Mouse (Mus musculus): Measurements from ENCODE around the gene Cdc5l. TPM values are rescaled to one million over a fixed set of nuclear protein-coding genes. Genes with fewer than 3 reads are reported as not detected.
"Not testable (repeated sequence)": the region's sequence is repeated elsewhere in the genome, so short reads cannot be mapped to it uniquely, and the experiment has no call there.

Cdc5l gene
- polyA plus RNA-seq, 1 experiment from 2014 or later = 30.3 TPM

DNA sequence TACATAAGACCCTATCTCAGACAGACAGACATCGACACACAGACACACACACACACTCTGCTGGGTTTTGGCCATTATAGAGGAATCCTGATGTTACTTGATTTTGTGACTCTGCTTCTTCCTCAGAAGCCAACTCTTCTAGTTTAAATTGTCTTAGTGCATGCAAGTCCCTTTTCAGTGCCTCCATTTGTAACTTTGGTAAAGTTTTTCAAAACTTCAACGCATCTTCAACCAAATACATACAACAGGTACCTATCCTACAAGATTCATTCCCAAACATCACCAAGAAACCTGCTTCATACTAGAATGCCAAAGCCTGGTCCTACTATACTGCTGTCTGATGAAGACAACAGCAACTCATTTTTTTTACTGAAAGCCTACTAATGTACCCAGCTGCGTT is 1.5 kb downstream of the Cdc5l start:
- Histone ChIP-seq H3K4me2 (replicated peaks; ENCODE audit: low read depth, low read length) (peak overlapping the region; percentile 79), H3K27ac (ENCODE audit: low read length) (no peak overlapping the region), H3K9ac (replicated peaks; ENCODE audit: low read depth) (peak overlapping the region; percentile 91), H3K36me3 (ENCODE audit: insufficient read depth, low read length) (no peaks in the 10 kb centered on the region), H3K4me3 (ENCODE audit: low read depth, low read length) (peak overlapping the region; percentile 88; the same call in 1 of the 2 replicates), H3K27me3 (replicated peaks; ENCODE audit: insufficient read depth, low read length) (no peaks in the 10 kb centered on the region), H3K4me1 (ENCODE audit: insufficient read depth, low read depth, low read length) (peaks cover 15% of the 10 kb centered on the region; the same call in 1 of the 2 replicates), H3K9me3 (ENCODE audit: low read length) (no peaks in the 10 kb centered on the region)
- DNase-seq (ENCODE audit: low spot score) (no peak), ATAC-seq (no peak)
- 62% methylated on average over 3 of the region's 3 CpGs for WGBS
- TF ChIP-seq CTCF (IDR thresholded peaks at IDR 0.05) (no peak), EP300 (IDR thresholded peaks at IDR 0.05) (no peak)

DNA sequence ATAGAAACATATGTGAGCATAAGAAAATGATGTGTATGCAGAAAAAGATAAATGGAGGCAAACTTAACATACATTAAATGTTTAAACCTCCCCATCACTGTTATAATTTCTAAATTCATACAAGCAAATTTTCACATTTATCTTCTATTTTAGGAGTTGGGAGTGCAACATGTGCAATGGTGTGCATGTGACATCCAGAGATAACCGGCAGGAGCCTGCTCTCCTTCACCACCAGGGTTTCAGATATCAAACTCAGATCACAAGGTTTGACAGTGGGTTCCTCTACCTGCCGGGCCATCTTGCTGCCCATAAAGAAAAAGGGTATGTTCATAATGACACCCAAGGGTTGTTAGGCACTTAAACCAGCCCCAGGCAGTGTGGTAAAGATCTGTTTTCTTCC is 16.1 kb downstream of the Cdc5l start:
- peaks cover 17% of the 10 kb centered on the region for H3K36me3 ChIP-seq (ENCODE audit: insufficient read depth, low read length)
- 72% methylated on average over 2 of the region's 2 CpGs for WGBS
- no peak overlapping the region for H3K4me2 ChIP-seq (replicated peaks; ENCODE audit: low read depth, low read length)
- H3K4me3 ChIP-seq (ENCODE audit: low read depth, low read length) = no peak overlapping the region
- H3K4me1 ChIP-seq (ENCODE audit: insufficient read depth, low read depth, low read length) = no peaks in the 10 kb centered on the region
- TF ChIP-seq CTCF (IDR thresholded peaks at IDR 0.05) = no peak
- TF ChIP-seq EP300 (IDR thresholded peaks at IDR 0.05) = no peak
- H3K27ac ChIP-seq (ENCODE audit: low read length) = no peak overlapping the region
- H3K27me3 ChIP-seq (replicated peaks; ENCODE audit: insufficient read depth, low read length) = no peaks in the 10 kb centered on the region
- no peak for DNase-seq (ENCODE audit: low spot score)
- H3K9me3 ChIP-seq (ENCODE audit: low read length) = no peaks in the 10 kb centered on the region
- H3K9ac ChIP-seq (replicated peaks; ENCODE audit: low read depth) = no peak overlapping the region
- no peak for ATAC-seq

DNA sequence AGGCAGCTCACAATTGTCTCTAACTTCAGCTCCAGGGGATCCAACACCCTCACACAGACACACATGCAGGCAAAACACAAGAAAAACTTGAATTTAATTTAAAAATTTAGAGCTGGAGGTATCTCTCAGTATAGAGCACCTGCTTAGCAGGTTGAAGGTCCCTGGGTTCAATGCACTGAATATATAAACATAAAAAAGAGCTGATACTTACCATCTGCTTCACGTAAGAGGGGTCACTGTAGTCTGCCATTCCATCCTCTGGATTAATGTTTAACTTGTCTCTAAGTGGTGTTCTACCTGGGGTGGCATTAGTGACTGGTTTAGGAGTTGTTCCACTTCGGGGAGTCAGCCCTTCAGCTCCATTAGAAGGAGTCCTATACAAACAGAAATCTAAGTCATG is 21.9 kb downstream of the Cdc5l start:
- DNase-seq (ENCODE audit: low spot score); H3K27me3 ChIP-seq (replicated peaks; ENCODE audit: insufficient read depth, low read length); H3K4me2 ChIP-seq (replicated peaks; ENCODE audit: low read depth, low read length); H3K9ac ChIP-seq (replicated peaks; ENCODE audit: low read depth); ATAC-seq; H3K4me3 ChIP-seq (ENCODE audit: low read depth, low read length); H3K9me3 ChIP-seq (ENCODE audit: low read length); H3K27ac ChIP-seq (ENCODE audit: low read length); H3K4me1 ChIP-seq (ENCODE audit: insufficient read depth, low read depth, low read length): not testable (repeated sequence)
- peaks cover 23% of the 10 kb centered on the region for H3K36me3 ChIP-seq (ENCODE audit: insufficient read depth, low read length)
- 54% methylated on average over 2 of the region's 2 CpGs for WGBS

GRCm38 (mm10) chr17:45408719-45409118 is 24.8 kb downstream of the Cdc5l start:
- no peak overlapping the region for H3K4me2 ChIP-seq (replicated peaks; ENCODE audit: low read depth, low read length)
- ATAC-seq = no peak
- H3K4me1 ChIP-seq (ENCODE audit: insufficient read depth, low read depth, low read length) = no peaks in the 10 kb centered on the region
- no peak for TF ChIP-seq EP300 (IDR thresholded peaks at IDR 0.05)
- TF ChIP-seq CTCF (IDR thresholded peaks at IDR 0.05) = no peak
- H3K9me3 ChIP-seq (ENCODE audit: low read length) = no peaks in the 10 kb centered on the region
- H3K9ac ChIP-seq (replicated peaks; ENCODE audit: low read depth) = no peak overlapping the region
- H3K27ac ChIP-seq (ENCODE audit: low read length) = no peak overlapping the region
- H3K36me3 ChIP-seq (ENCODE audit: insufficient read depth, low read length) = peaks cover 18% of the 10 kb centered on the region
- 89% methylated on average over 2 of the region's 2 CpGs for WGBS
- H3K27me3 ChIP-seq (replicated peaks; ENCODE audit: insufficient read depth, low read length) = no peaks in the 10 kb centered on the region
- H3K4me3 ChIP-seq (ENCODE audit: low read depth, low read length) = no peak overlapping the region
- DNase-seq (ENCODE audit: low spot score) = no peak

DNA sequence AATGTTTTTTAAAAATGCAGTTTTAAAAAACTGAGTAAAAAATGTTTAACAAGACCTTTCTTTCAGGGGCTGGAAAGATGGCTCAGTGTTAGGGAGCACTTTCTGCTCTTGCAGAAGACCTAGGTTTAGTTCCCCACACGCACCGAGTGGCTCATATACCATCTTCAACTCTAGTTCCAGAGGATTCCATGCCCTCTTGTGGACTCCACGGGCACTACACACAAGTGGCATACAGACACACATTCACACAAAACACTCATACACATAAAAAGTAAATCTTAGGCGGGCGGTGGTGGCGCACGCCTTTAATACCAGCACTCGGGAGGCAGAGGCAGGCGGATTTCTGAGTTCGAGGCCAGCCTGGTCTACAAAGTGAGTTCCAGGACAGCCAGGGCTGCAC is 27.3 kb downstream of the Cdc5l start:
- TF ChIP-seq EP300 (IDR thresholded peaks at IDR 0.05) = no peak
- peak; percentile 25; the same call in 1 of the 2 replicates for TF ChIP-seq CTCF (IDR thresholded peaks at IDR 0.05)

DNA sequence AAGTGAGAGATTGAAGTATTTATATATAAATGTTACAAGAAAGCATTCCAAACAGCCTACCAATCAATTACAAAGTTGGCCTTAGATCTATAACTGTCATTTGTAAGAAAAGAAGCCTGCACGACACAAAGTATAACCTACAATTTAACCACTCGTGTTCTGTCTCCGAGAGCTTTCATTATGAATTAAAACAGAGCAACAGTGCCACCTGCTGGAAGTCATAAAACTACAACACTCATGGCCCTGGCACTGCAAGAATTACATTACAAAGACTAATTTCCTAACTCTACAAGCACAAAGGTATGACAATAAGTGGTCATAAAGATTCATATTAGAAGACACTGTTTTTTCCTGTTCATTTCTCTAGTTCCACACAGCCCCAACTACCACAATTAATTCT is 30.3 kb downstream of the Cdc5l start:
- no peaks in the 10 kb centered on the region for H3K9me3 ChIP-seq (ENCODE audit: low read length)
- no peaks in the 10 kb centered on the region for H3K27me3 ChIP-seq (replicated peaks; ENCODE audit: insufficient read depth, low read length)
- 7% methylated on average over 3 of the region's 3 CpGs for WGBS
- H3K36me3 ChIP-seq (ENCODE audit: insufficient read depth, low read length) = peaks cover 9% of the 10 kb centered on the region
- H3K4me3 ChIP-seq (ENCODE audit: low read depth, low read length) = no peak overlapping the region
- H3K27ac ChIP-seq (ENCODE audit: low read length) = no peak overlapping the region
- DNase-seq (ENCODE audit: low spot score) (peak; percentile 68), ATAC-seq (no peak)
- H3K9ac ChIP-seq (replicated peaks; ENCODE audit: low read depth) = no peak overlapping the region
- TF ChIP-seq EP300 (IDR thresholded peaks at IDR 0.05) (no peak), CTCF (IDR thresholded peaks at IDR 0.05) (peak; percentile 74)
- H3K4me2 ChIP-seq (replicated peaks; ENCODE audit: low read depth, low read length) = no peak overlapping the region
- H3K4me1 ChIP-seq (ENCODE audit: insufficient read depth, low read depth, low read length) = no peaks in the 10 kb centered on the region

More for the DNA sequence above, 27.3 kb downstream of the Cdc5l start:
- 92% methylated on average over 10 of the region's 10 CpGs for WGBS
- H3K4me1 ChIP-seq (ENCODE audit: insufficient read depth, low read depth, low read length) = no peaks in the 10 kb centered on the region
- no peak overlapping the region for H3K9ac ChIP-seq (replicated peaks; ENCODE audit: low read depth)
- peaks cover 18% of the 10 kb centered on the region for H3K36me3 ChIP-seq (ENCODE audit: insufficient read depth, low read length)
- DNase-seq (ENCODE audit: low spot score) (no peak), ATAC-seq (no peak)
- no peak overlapping the region for H3K27ac ChIP-seq (ENCODE audit: low read length)
- H3K9me3 ChIP-seq (ENCODE audit: low read length) = no peaks in the 10 kb centered on the region
- no peak overlapping the region for H3K4me3 ChIP-seq (ENCODE audit: low read depth, low read length)
- no peak overlapping the region for H3K4me2 ChIP-seq (replicated peaks; ENCODE audit: low read depth, low read length)
- no peaks in the 10 kb centered on the region for H3K27me3 ChIP-seq (replicated peaks; ENCODE audit: insufficient read depth, low read length)

GRCm38 (mm10) chr17:45402601-45403000 is 30.9 kb downstream of the Cdc5l start:
- Histone ChIP-seq H3K36me3 (ENCODE audit: insufficient read depth, low read length) (peaks cover 7% of the 10 kb centered on the region), H3K9ac (replicated peaks; ENCODE audit: low read depth) (no peak overlapping the region), H3K27ac (ENCODE audit: low read length) (no peak overlapping the region), H3K4me2 (replicated peaks; ENCODE audit: low read depth, low read length) (no peak overlapping the region), H3K4me3 (ENCODE audit: low read depth, low read length) (no peak overlapping the region), H3K9me3 (ENCODE audit: low read length) (no peaks in the 10 kb centered on the region), H3K4me1 (ENCODE audit: insufficient read depth, low read depth, low read length) (no peaks in the 10 kb centered on the region), H3K27me3 (replicated peaks; ENCODE audit: insufficient read depth, low read length) (no peaks in the 10 kb centered on the region)
- ATAC-seq (no peak), DNase-seq (ENCODE audit: low spot score) (no peak)
- TF ChIP-seq EP300 (IDR thresholded peaks at IDR 0.05) (no peak), CTCF (IDR thresholded peaks at IDR 0.05) (no peak)
- 67% methylated on average over 3 of the region's 3 CpGs for WGBS

Measured in lung, postnatal 0 days (tissue).